Mouse (Mus musculus) MEL-GATA-1-ER (cell line): ENCODE data around the gene Glra4.

Source experiments
- DNase-seq: peaks from one replicate; pipeline ENCODE4 v3.0.0-alpha.2; 2012; ENCODE audit warnings: low read depth; ENCODE audit errors: extremely low read depth

Gene Glra4

GRCm38 (mm10) chrX:136780041-136780440 is at the start of gene Glra4:
Glra4 (minus strand) TSS chrX:136780141.
- DNase-seq = no peak

- DNase-seq = no peak
These were observed 48.7 kb upstream of the Glra4 start for GRCm38 (mm10) chrX:136828610-136829009.

GRCm38 (mm10) chrX:136825016-136825415 is 45.1 kb upstream of the Glra4 start:
- DNase-seq = no peak

- no peak for DNase-seq
These were observed 42.4 kb upstream of the Glra4 start, which contains the start of gene Plp1 for GRCm38 (mm10) chrX:136822371-136822770. Plp1 (plus strand) TSS chrX:136822671.

GRCm38 (mm10) chrX:136820250-136820649 is 40.3 kb upstream of the Glra4 start:
- peak; percentile 39 for DNase-seq

- no peak for DNase-seq
These were observed 39.8 kb upstream of the Glra4 start for GRCm38 (mm10) chrX:136819752-136820151.

- no peak for DNase-seq
These were observed 17.3 kb upstream of the Glra4 start for GRCm38 (mm10) chrX:136797223-136797622.

GRCm38 (mm10) chrX:136789446-136789845 is 9.5 kb upstream of the Glra4 start:
- no peak for DNase-seq

GRCm38 (mm10) chrX:136779262-136779661 is 679 bp downstream of the Glra4 start:
- DNase-seq = no peak

GRCm38 (mm10) chrX:136778046-136778445 is 1.9 kb downstream of the Glra4 start:
- DNase-seq = no peak

GRCm38 (mm10) chrX:136773035-136773434 is 6.9 kb downstream of the Glra4 start:
- DNase-seq = no peak

- DNase-seq = peak; percentile 35
These were observed 18.6 kb downstream of the Glra4 start for GRCm38 (mm10) chrX:136761103-136762074.

GRCm38 (mm10) chrX:136755464-136755863 is 24.5 kb downstream of the Glra4 start:
- DNase-seq = no peak

- DNase-seq = no peak
These were observed 30.6 kb downstream of the Glra4 start for GRCm38 (mm10) chrX:136749329-136749728.

GRCm38 (mm10) chrX:136744663-136745062 is 35.3 kb downstream of the Glra4 start:
- peak; percentile 36 for DNase-seq

GRCm38 (mm10) chrX:136743459-136743858 is 36.5 kb downstream of the Glra4 start, which contains the start of gene Morf4l2:
Morf4l2 (minus strand) TSS chrX:136743690.
- DNase-seq = no peak

- DNase-seq = peak; percentile 72
These were observed 37.3 kb downstream of the Glra4 start for GRCm38 (mm10) chrX:136742661-136743103.

GRCm38 (mm10) chrX:136742241-136742640 is 37.7 kb downstream of the Glra4 start:
- peak; percentile 34 for DNase-seq

GRCm38 (mm10) chrX:136741651-136742201 is 38.2 kb downstream of the Glra4 start:
- no peak for DNase-seq

- peak; percentile 99 for DNase-seq
These were observed 38.9 kb downstream of the Glra4 start for GRCm38 (mm10) chrX:136740791-136741650.

GRCm38 (mm10) chrX:136740087-136740790 is 39.7 kb downstream of the Glra4 start:
- DNase-seq = peak; percentile 32
